Mouse (Mus musculus): Measurements from ENCODE around the gene Dynll2. TPM values are rescaled to one million over a fixed set of nuclear protein-coding genes. Genes with fewer than 3 reads are reported as not detected.

Dynll2 gene
- polyA plus RNA-seq, 1 experiment from 2014 or later = 24.7 TPM

- Histone ChIP-seq H3K4me2 (ENCODE audit: low read length) (no peak overlapping the region), H3K9me3 (replicated peaks; ENCODE audit: low read length) (no peaks in the 10 kb centered on the region), H3K27ac (no peak overlapping the region), H3K4me3 (replicated peaks; ENCODE audit: low read depth, low read length) (no peak overlapping the region), H3K36me3 (ENCODE audit: insufficient read depth, low read length) (no peaks in the 10 kb centered on the region), H3K27me3 (ENCODE audit: insufficient read depth, low read length) (no peaks in the 10 kb centered on the region), H3K4me1 (replicated peaks; ENCODE audit: insufficient read depth, low read length) (no peaks in the 10 kb centered on the region), H3K9ac (ENCODE audit: low read depth, low read length) (no peak overlapping the region)
- ATAC-seq (replicated peaks; ENCODE audit: low FRiP score, low read depth) = no peak
- peak; percentile 45 for TF ChIP-seq CTCF (IDR thresholded peaks at IDR 0.05; ENCODE audit: low read depth)
- WGBS = 16% methylated on average over 17 of the region's 20 CpGs
- no peak for DNase-seq (ENCODE audit: low spot score)
Observed at GRCm38 (mm10) chr11:87968356-87969122, 18.8 kb downstream of the Dynll2 start.

DNA sequence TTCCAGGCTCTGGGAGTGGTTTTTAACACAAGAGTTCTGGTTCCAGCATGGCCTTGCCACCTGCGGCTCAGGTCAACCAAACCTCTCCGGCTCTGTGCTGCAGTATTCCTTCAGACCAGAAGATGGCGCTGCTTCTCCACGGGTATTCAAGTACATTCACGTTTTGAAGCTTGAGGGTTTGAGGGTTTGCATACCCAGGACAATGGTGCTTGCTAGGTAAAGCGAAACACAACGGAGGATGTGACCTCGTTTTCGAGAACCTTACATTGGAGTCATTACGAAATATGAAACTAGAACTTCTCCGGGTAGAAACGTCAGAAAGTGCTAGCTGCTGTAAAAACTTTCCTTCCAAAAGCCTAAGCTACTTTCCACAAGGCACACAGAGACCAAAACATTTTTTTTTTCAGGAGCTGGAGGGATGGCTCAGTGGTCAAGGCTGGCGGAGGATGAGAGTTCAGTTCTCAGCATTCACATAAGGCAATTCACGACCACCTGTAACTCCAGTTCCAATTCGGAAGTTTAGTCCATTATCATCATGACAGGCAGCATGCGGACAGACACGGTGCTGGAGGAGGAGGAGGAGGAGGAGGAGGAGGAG is 19.5 kb downstream of the Dynll2 start:
- no peaks in the 10 kb centered on the region for H3K9me3 ChIP-seq (replicated peaks; ENCODE audit: low read length)
- H3K4me3 ChIP-seq (replicated peaks; ENCODE audit: low read depth, low read length) = no peak overlapping the region
- H3K36me3 ChIP-seq (ENCODE audit: insufficient read depth, low read length) = no peaks in the 10 kb centered on the region
- peak overlapping the region; percentile 56 for H3K4me2 ChIP-seq (ENCODE audit: low read length)
- no peaks in the 10 kb centered on the region for H3K4me1 ChIP-seq (replicated peaks; ENCODE audit: insufficient read depth, low read length)
- DNase-seq (ENCODE audit: low spot score) = peak; percentile 88
- no peak overlapping the region for H3K9ac ChIP-seq (ENCODE audit: low read depth, low read length)
- 1% methylated on average over 16 of the region's 17 CpGs for WGBS
- H3K27ac ChIP-seq = no peak overlapping the region
- no peaks in the 10 kb centered on the region for H3K27me3 ChIP-seq (ENCODE audit: insufficient read depth, low read length)
- no peak for ATAC-seq (replicated peaks; ENCODE audit: low FRiP score, low read depth)
- peak; percentile 97 for TF ChIP-seq CTCF (IDR thresholded peaks at IDR 0.05; ENCODE audit: low read depth)

GRCm38 (mm10) chr11:87966214-87966613 is 21.1 kb downstream of the Dynll2 start:
- 31% methylated on average over 10 of the region's 10 CpGs for whole genome bisulfite sequencing
- H3K4me2 ChIP-seq (ENCODE audit: low read length) = no peak overlapping the region
- H3K27me3 ChIP-seq (ENCODE audit: insufficient read depth, low read length) = no peaks in the 10 kb centered on the region
- no peak for TF ChIP-seq CTCF (IDR thresholded peaks at IDR 0.05; ENCODE audit: low read depth)
- ATAC-seq (replicated peaks; ENCODE audit: low FRiP score, low read depth) = 0 out of 2 replicates have a peak, but pooled peaks have one; percentile 46
- no peak for DNase-seq (ENCODE audit: low spot score)
- H3K4me3 ChIP-seq (replicated peaks; ENCODE audit: low read depth, low read length) = no peak overlapping the region
- H3K4me1 ChIP-seq (replicated peaks; ENCODE audit: insufficient read depth, low read length) = no peaks in the 10 kb centered on the region
- H3K9me3 ChIP-seq (replicated peaks; ENCODE audit: low read length) = no peaks in the 10 kb centered on the region
- no peaks in the 10 kb centered on the region for H3K36me3 ChIP-seq (ENCODE audit: insufficient read depth, low read length)
- no peak overlapping the region for H3K27ac ChIP-seq
- no peak overlapping the region for H3K9ac ChIP-seq (ENCODE audit: low read depth, low read length)

GRCm38 (mm10) chr11:87965293-87965692 is 22.0 kb downstream of the Dynll2 start:
- TF ChIP-seq CTCF (IDR thresholded peaks at IDR 0.05; ENCODE audit: low read depth) = no peak
- 46% methylated on average over 3 of the region's 3 CpGs for WGBS

DNA sequence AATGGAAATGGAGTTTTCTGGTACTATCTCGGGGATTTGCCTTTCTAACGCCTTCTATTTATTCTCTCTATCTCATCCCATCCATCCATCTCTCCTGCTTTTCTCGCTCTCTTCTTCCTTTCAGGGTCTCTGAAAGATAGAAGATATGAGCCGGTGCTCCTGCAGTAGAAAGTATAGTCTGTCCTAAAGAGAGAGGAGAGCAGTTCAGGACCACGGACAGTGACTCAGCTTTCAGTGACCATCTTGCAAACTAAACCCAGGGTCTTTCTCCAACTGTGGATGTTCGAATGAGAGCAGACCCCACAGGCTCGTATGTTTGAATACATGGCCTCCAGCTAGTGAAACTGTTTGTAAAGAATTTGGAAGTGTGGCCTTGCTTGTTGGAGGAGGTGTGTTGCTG is 30.3 kb downstream of the Dynll2 start:
- TF ChIP-seq CTCF (IDR thresholded peaks at IDR 0.05; ENCODE audit: low read depth) = no peak
- WGBS = 34% methylated on average over 7 of the region's 7 CpGs

More at GRCm38 (mm10) chr11:87965293-87965692, 22.0 kb downstream of the Dynll2 start:
- H3K36me3 ChIP-seq (ENCODE audit: insufficient read depth, low read length) = no peaks in the 10 kb centered on the region
- H3K9me3 ChIP-seq (replicated peaks; ENCODE audit: low read length) = no peaks in the 10 kb centered on the region
- DNase-seq (ENCODE audit: low spot score) (no peak), ATAC-seq (replicated peaks; ENCODE audit: low FRiP score, low read depth) (no peak)
- H3K4me2 ChIP-seq (ENCODE audit: low read length) = no peak overlapping the region
- no peak overlapping the region for H3K27ac ChIP-seq
- H3K4me1 ChIP-seq (replicated peaks; ENCODE audit: insufficient read depth, low read length) = no peaks in the 10 kb centered on the region
- H3K4me3 ChIP-seq (replicated peaks; ENCODE audit: low read depth, low read length) = no peak overlapping the region
- H3K27me3 ChIP-seq (ENCODE audit: insufficient read depth, low read length) = no peaks in the 10 kb centered on the region
- H3K9ac ChIP-seq (ENCODE audit: low read depth, low read length) = no peak overlapping the region

DNA sequence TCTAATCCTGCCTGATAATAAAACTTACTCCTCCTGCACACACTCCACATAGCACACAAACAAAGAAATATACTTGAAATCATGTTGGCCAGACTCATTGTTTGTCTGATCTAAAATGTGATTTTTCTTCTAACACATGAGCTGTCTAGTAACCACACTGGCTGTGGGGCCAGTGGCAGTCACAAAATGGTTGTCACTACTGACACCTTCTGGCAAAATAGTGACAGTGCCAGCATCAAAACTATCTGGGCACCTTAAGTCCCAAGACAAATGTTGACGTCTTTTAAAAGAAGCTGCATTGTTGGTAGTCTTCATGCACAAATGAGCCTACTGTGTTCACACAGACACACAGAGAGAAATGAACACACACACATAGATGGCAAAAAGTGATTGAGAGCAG is 32.2 kb downstream of the Dynll2 start:
- TF ChIP-seq CTCF (IDR thresholded peaks at IDR 0.05; ENCODE audit: low read depth) = peak; percentile 68
- H3K36me3 ChIP-seq (ENCODE audit: insufficient read depth, low read length) = no peaks in the 10 kb centered on the region
- no peaks in the 10 kb centered on the region for H3K27me3 ChIP-seq (ENCODE audit: insufficient read depth, low read length)
- no peak for ATAC-seq (replicated peaks; ENCODE audit: low FRiP score, low read depth)
- no peak overlapping the region for H3K27ac ChIP-seq
- WGBS = 5% methylated on average over 1 of the region's 1 CpGs
- no peak overlapping the region for H3K4me3 ChIP-seq (replicated peaks; ENCODE audit: low read depth, low read length)
- H3K9me3 ChIP-seq (replicated peaks; ENCODE audit: low read length) = no peaks in the 10 kb centered on the region
- H3K4me2 ChIP-seq (ENCODE audit: low read length) = no peak overlapping the region
- H3K9ac ChIP-seq (ENCODE audit: low read depth, low read length) = no peak overlapping the region
- H3K4me1 ChIP-seq (replicated peaks; ENCODE audit: insufficient read depth, low read length) = no peaks in the 10 kb centered on the region
- DNase-seq (ENCODE audit: low spot score) = peak; percentile 50

More for the DNA sequence above, 30.3 kb downstream of the Dynll2 start:
- H3K27me3 ChIP-seq (ENCODE audit: insufficient read depth, low read length) = no peaks in the 10 kb centered on the region
- H3K4me2 ChIP-seq (ENCODE audit: low read length) = no peak overlapping the region
- DNase-seq (ENCODE audit: low spot score) (peak; percentile 78), ATAC-seq (replicated peaks; ENCODE audit: low FRiP score, low read depth) (no peak)
- no peaks in the 10 kb centered on the region for H3K36me3 ChIP-seq (ENCODE audit: insufficient read depth, low read length)
- H3K4me3 ChIP-seq (replicated peaks; ENCODE audit: low read depth, low read length) = no peak overlapping the region
- H3K9ac ChIP-seq (ENCODE audit: low read depth, low read length) = no peak overlapping the region
- H3K27ac ChIP-seq = no peak overlapping the region
- H3K4me1 ChIP-seq (replicated peaks; ENCODE audit: insufficient read depth, low read length) = no peaks in the 10 kb centered on the region
- no peaks in the 10 kb centered on the region for H3K9me3 ChIP-seq (replicated peaks; ENCODE audit: low read length)
